Mouse (Mus musculus) liver, adult 2 months (tissue): ENCODE results near the gene Dysf.

Source experiments
- CTCF ChIP-seq: fragments of 200-500 bp; IDR thresholded peaks from 2 replicates; pipeline ENCODE4 v1.5.1; 2011; ENCODE audit warnings: low read depth, low read length, control low read depth
- POLR2A ChIP-seq: fragments of 200-500 bp; IDR thresholded peaks from 2 replicates; pipeline ENCODE4 v1.6.1; 2011; ENCODE audit warnings: low read length, control low read depth; ENCODE audit not compliant: insufficient read depth; ENCODE audit errors: extremely low read depth

DNA sequence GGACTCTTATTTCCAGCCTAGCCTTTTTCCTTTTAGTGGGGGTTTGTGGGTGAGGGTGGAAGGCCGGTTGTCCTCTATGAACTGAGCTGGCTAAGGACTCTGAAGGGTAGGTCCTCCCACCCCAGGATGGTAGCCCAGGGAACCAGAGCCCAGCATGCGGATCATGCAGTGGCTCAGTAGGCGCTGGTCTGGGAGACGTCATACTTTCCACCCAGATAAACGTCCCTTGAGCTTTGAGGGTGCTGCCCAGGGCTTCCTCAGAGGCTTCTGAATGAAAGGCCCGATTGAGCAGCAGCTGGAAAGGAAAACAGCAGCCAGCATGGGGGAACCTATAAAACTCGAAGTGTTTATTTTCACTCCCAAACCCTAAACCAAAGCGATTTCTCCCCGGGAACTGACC is 123.1 kb downstream of the Dysf start:
- TF ChIP-seq CTCF = no peak
- no peak for TF ChIP-seq POLR2A
